Mouse (Mus musculus) heart, embryonic 10.5 days (tissue): Measurements from ENCODE around the gene Galnt2. TPM values are rescaled to one million over a fixed set of nuclear protein-coding genes. Genes with fewer than 3 reads are reported as not detected.

Experiments used
- DNase-seq: peaks from one replicate; pipeline ENCODE4 v3.0.0-alpha.2; 2017; ENCODE audit warnings: low spot score
- H3K27ac ChIP-seq: fragments of 300-500 bp; sonication (generic); 2 replicates; pipeline ENCODE4 v1.5.1; 2016; ENCODE audit warnings: mild to moderate bottlenecking
- H3K27me3 ChIP-seq: fragments of 300-500 bp; sonication (generic); 2 replicates; pipeline ENCODE4 v1.6.1; 2016; ENCODE audit warnings: mild to moderate bottlenecking; ENCODE audit not compliant: poor library complexity, insufficient read depth, severe bottlenecking
- H3K36me3 ChIP-seq: fragments of 300-500 bp; sonication (generic); 2 replicates; pipeline ENCODE4 v1.6.1; 2016; ENCODE audit warnings: mild to moderate bottlenecking, moderate library complexity
- H3K4me1 ChIP-seq: fragments of 300-500 bp; sonication (generic); 2 replicates; pipeline ENCODE4 v1.6.1; 2016; ENCODE audit warnings: mild to moderate bottlenecking
- H3K4me3 ChIP-seq: fragments of 300-500 bp; sonication (generic); 2 replicates; pipeline ENCODE4 v1.5.1; 2016; ENCODE audit warnings: mild to moderate bottlenecking, moderate library complexity
- H3K9me3 ChIP-seq: fragments of 300-500 bp; sonication (generic); 2 replicates; pipeline ENCODE4 v1.6.1; 2016; ENCODE audit warnings: mild to moderate bottlenecking, moderate library complexity
- WGBS: fragments of 180-500 bp; shearing (Covaris S2); methylation state at CpG from one replicate; pipeline ENCODE4 v1.1.7; 2016; 5-methylcytosine and 5-hydroxymethylcytosine counted together
- polyA plus RNA-seq: library from polyadenylated mRNA; unstranded; fragments of >200 nt; fragmentation: Nextera tagmentation; extraction: Ambion mirVana; gene quantifications from 2 replicates; pipeline ENCODE4 v1.2.1, GENCODE M21; 2016

Galnt2 gene
- polyA plus RNA-seq, 1 experiment from 2014 or later = 44.7 TPM

GRCm38 (mm10) chr8:124348087-124348486 is 116.9 kb downstream of the Galnt2 start:
- no peaks in the 10 kb centered on the region for H3K9me3 ChIP-seq
- DNase-seq = no peak
- H3K4me3 ChIP-seq = no peak overlapping the region
- peaks cover 13% of the 10 kb centered on the region; the same call in 1 of the 2 replicates for H3K27me3 ChIP-seq
- 71% methylated on average over 1 of the region's 1 CpGs for WGBS
- H3K36me3 ChIP-seq = peaks cover 27% of the 10 kb centered on the region
- H3K4me1 ChIP-seq = peaks cover 4% of the 10 kb centered on the region; the same call in 1 of the 2 replicates
- no peak overlapping the region for H3K27ac ChIP-seq

GRCm38 (mm10) chr8:124349663-124350062 is 118.5 kb downstream of the Galnt2 start:
- no peak overlapping the region for H3K4me3 ChIP-seq
- no peak for DNase-seq
- peaks cover 13% of the 10 kb centered on the region; the same call in 1 of the 2 replicates for H3K27me3 ChIP-seq
- H3K4me1 ChIP-seq = peaks cover 4% of the 10 kb centered on the region; the same call in 1 of the 2 replicates
- no peaks in the 10 kb centered on the region for H3K9me3 ChIP-seq
- H3K27ac ChIP-seq = no peak overlapping the region
- WGBS = 39% methylated on average over 7 of the region's 7 CpGs
- peaks cover 12% of the 10 kb centered on the region for H3K36me3 ChIP-seq

- no peaks in the 10 kb centered on the region for H3K36me3 ChIP-seq
- peaks cover 2% of the 10 kb centered on the region; the same call in 1 of the 2 replicates for H3K4me1 ChIP-seq
- DNase-seq = no peak
- H3K27ac ChIP-seq = no peak overlapping the region
- peaks cover 13% of the 10 kb centered on the region; the same call in 1 of the 2 replicates for H3K27me3 ChIP-seq
- H3K4me3 ChIP-seq = no peak overlapping the region
- no peaks in the 10 kb centered on the region for H3K9me3 ChIP-seq
- WGBS = 59% methylated on average over 5 of the region's 5 CpGs
Measured at GRCm38 (mm10) chr8:124351636-124352035, 120.4 kb downstream of the Galnt2 start.

GRCm38 (mm10) chr8:124360911-124361310 is 129.7 kb downstream of the Galnt2 start:
- WGBS = 78% methylated on average over 3 of the region's 3 CpGs
- Histone ChIP-seq H3K27ac (no peak overlapping the region), H3K4me1 (no peaks in the 10 kb centered on the region), H3K36me3 (no peaks in the 10 kb centered on the region), H3K27me3 (0 out of 2 replicates have a peak, but pooled peaks cover 5% of the 10 kb centered on the region), H3K4me3 (no peak overlapping the region), H3K9me3 (peaks cover 4% of the 10 kb centered on the region; the same call in 1 of the 2 replicates)
- no peak for DNase-seq

- 77% methylated on average over 11 of the region's 11 CpGs for WGBS
- no peak for DNase-seq
Measured at GRCm38 (mm10) chr8:124361773-124362427, 130.7 kb downstream of the Galnt2 start.

GRCm38 (mm10) chr8:124362589-124362988 is 131.4 kb downstream of the Galnt2 start:
- DNase-seq = no peak
- 74% methylated on average over 7 of the region's 7 CpGs for whole genome bisulfite sequencing

More at GRCm38 (mm10) chr8:124361773-124362427, 130.7 kb downstream of the Galnt2 start:
- Histone ChIP-seq H3K36me3 (no peaks in the 10 kb centered on the region), H3K9me3 (peaks cover 4% of the 10 kb centered on the region; the same call in 1 of the 2 replicates), H3K4me3 (no peak overlapping the region), H3K4me1 (no peaks in the 10 kb centered on the region), H3K27ac (no peak overlapping the region), H3K27me3 (0 out of 2 replicates have a peak, but pooled peaks cover 5% of the 10 kb centered on the region)

GRCm38 (mm10) chr8:124363337-124363736 is 132.1 kb downstream of the Galnt2 start:
- Histone ChIP-seq H3K9me3 (peaks cover 4% of the 10 kb centered on the region; the same call in 1 of the 2 replicates), H3K4me3 (no peak overlapping the region), H3K27ac (no peak overlapping the region), H3K27me3 (0 out of 2 replicates have a peak, but pooled peaks cover 5% of the 10 kb centered on the region), H3K4me1 (peaks cover 8% of the 10 kb centered on the region), H3K36me3 (no peaks in the 10 kb centered on the region)
- 88% methylated on average over 15 of the region's 15 CpGs for WGBS
- no peak for DNase-seq

More at GRCm38 (mm10) chr8:124362589-124362988, 131.4 kb downstream of the Galnt2 start:
- Histone ChIP-seq H3K4me1 (peaks cover 2% of the 10 kb centered on the region), H3K27ac (no peak overlapping the region), H3K4me3 (no peak overlapping the region), H3K36me3 (no peaks in the 10 kb centered on the region), H3K27me3 (0 out of 2 replicates have a peak, but pooled peaks cover 5% of the 10 kb centered on the region), H3K9me3 (peaks cover 4% of the 10 kb centered on the region; the same call in 1 of the 2 replicates)

GRCm38 (mm10) chr8:124368213-124368612 is 137.0 kb downstream of the Galnt2 start:
- no peaks in the 10 kb centered on the region for H3K9me3 ChIP-seq
- peaks cover 8% of the 10 kb centered on the region for H3K4me1 ChIP-seq
- H3K27me3 ChIP-seq = 0 out of 2 replicates have a peak, but pooled peaks cover 5% of the 10 kb centered on the region
- H3K36me3 ChIP-seq = no peaks in the 10 kb centered on the region
- DNase-seq = peak; percentile 91
- H3K4me3 ChIP-seq = no peak overlapping the region
- no peak overlapping the region for H3K27ac ChIP-seq
- WGBS = 20% methylated on average over 8 of the region's 8 CpGs

- Histone ChIP-seq H3K4me3 (no peak overlapping the region), H3K27me3 (0 out of 2 replicates have a peak, but pooled peaks cover 5% of the 10 kb centered on the region), H3K27ac (no peak overlapping the region), H3K9me3 (no peaks in the 10 kb centered on the region), H3K4me1 (peaks cover 15% of the 10 kb centered on the region), H3K36me3 (no peaks in the 10 kb centered on the region)
- WGBS = 69% methylated on average over 17 of the region's 17 CpGs
- DNase-seq = no peak
Measured at GRCm38 (mm10) chr8:124370422-124371183, 139.4 kb downstream of the Galnt2 start.

GRCm38 (mm10) chr8:124371410-124372123 is 140.4 kb downstream of the Galnt2 start:
- no peaks in the 10 kb centered on the region for H3K9me3 ChIP-seq
- no peak overlapping the region for H3K27ac ChIP-seq
- no peaks in the 10 kb centered on the region for H3K36me3 ChIP-seq
- 0 out of 2 replicates have a peak, but pooled peaks cover 5% of the 10 kb centered on the region for H3K27me3 ChIP-seq
- peaks cover 15% of the 10 kb centered on the region for H3K4me1 ChIP-seq
- H3K4me3 ChIP-seq = no peak overlapping the region
- 83% methylated on average over 23 of the region's 23 CpGs for WGBS
- no peak for DNase-seq

GRCm38 (mm10) chr8:124373753-124374152 is 142.6 kb downstream of the Galnt2 start:
- 0 out of 2 replicates have a peak, but pooled peaks cover 5% of the 10 kb centered on the region for H3K27me3 ChIP-seq

GRCm38 (mm10) chr8:124375168-124375567 is 144.0 kb downstream of the Galnt2 start:
- no peak overlapping the region for H3K4me3 ChIP-seq
- DNase-seq = no peak
- H3K27ac ChIP-seq = no peak overlapping the region
- H3K36me3 ChIP-seq = no peaks in the 10 kb centered on the region
- 70% methylated on average over 6 of the region's 6 CpGs for WGBS
- 0 out of 2 replicates have a peak, but pooled peaks cover 7% of the 10 kb centered on the region for H3K4me1 ChIP-seq
- no peaks in the 10 kb centered on the region for H3K9me3 ChIP-seq
- peaks cover 2% of the 10 kb centered on the region; the same call in 1 of the 2 replicates for H3K27me3 ChIP-seq

More at GRCm38 (mm10) chr8:124373753-124374152, 142.6 kb downstream of the Galnt2 start:
- no peak overlapping the region for H3K4me3 ChIP-seq
- H3K36me3 ChIP-seq = no peaks in the 10 kb centered on the region
- DNase-seq = no peak
- H3K9me3 ChIP-seq = no peaks in the 10 kb centered on the region
- no peak overlapping the region for H3K27ac ChIP-seq
- H3K4me1 ChIP-seq = 0 out of 2 replicates have a peak, but pooled peaks cover 7% of the 10 kb centered on the region
- WGBS = 85% methylated on average over 5 of the region's 5 CpGs
